Mouse (Mus musculus) kidney, embryonic 16.5 days (tissue): ENCODE measurements around the gene Syn1. TPM values are rescaled to one million over a fixed set of nuclear protein-coding genes. Genes with fewer than 3 reads are reported as not detected.

Experiments
- ATAC-seq: fragments of 200-750 bp; cut with Nextera tagmentation; 2 replicates; pipeline ENCODE4 v1.8.0; 2017; ENCODE audit warnings: moderate TSS enrichment; ENCODE audit not compliant: low FRiP score, low TSS enrichment
- H3K27ac ChIP-seq: fragments of 300-500 bp; sonication (generic); 2 replicates; pipeline ENCODE4 v1.5.1; 2014; ENCODE audit warnings: low read length
- H3K27me3 ChIP-seq: fragments of 300-500 bp; sonication (generic); 2 replicates; pipeline ENCODE4 v1.6.1; 2014; ENCODE audit warnings: low read length, control low read depth, mixed read lengths; ENCODE audit not compliant: insufficient read depth
- H3K36me3 ChIP-seq: fragments of 300-500 bp; sonication (generic); 2 replicates; pipeline ENCODE4 v1.6.1; 2014; ENCODE audit warnings: low read length, control low read depth, mixed read lengths; ENCODE audit not compliant: insufficient read depth
- H3K4me1 ChIP-seq: fragments of 300-500 bp; sonication (generic); 2 replicates; pipeline ENCODE4 v1.6.1; 2014; ENCODE audit warnings: low read length, control low read depth, mixed read lengths; ENCODE audit not compliant: insufficient read depth
- H3K4me2 ChIP-seq: fragments of 300-500 bp; sonication (generic); replicated peaks from 2 replicates; pipeline ENCODE4 v1.6.1; 2014; ENCODE audit warnings: low read depth, low read length
- H3K4me3 ChIP-seq: fragments of 300-500 bp; sonication (generic); 2 replicates; pipeline ENCODE4 v1.5.1; 2014; ENCODE audit warnings: mild to moderate bottlenecking, low read length
- H3K9ac ChIP-seq: fragments of 300-500 bp; sonication (generic); replicated peaks from 2 replicates; pipeline ENCODE4 v1.6.1; 2014; ENCODE audit warnings: low read length
- H3K9me3 ChIP-seq: fragments of 300-500 bp; sonication (generic); 2 replicates; pipeline ENCODE4 v1.6.1; 2016; ENCODE audit warnings: low read length, control low read depth
- WGBS: fragments of 180-500 bp; shearing (Covaris S2); extraction: QIAGEN DNeasy Blood & Tissue Kit; methylation state at CpG from one replicate; pipeline ENCODE4 v1.1.7; 2014; 5-methylcytosine and 5-hydroxymethylcytosine counted together
- microRNA-seq: library from miRNA; unstranded; fragments of <30 nt; microRNA quantifications from one replicate; pipeline ENCODE4, GENCODE M21; 2016
- polyA plus RNA-seq: library from polyadenylated mRNA; unstranded; fragments of >200 nt; fragmentation: Nextera tagmentation; extraction: Ambion mirVana; gene quantifications from 2 replicates; pipeline ENCODE4 v1.2.1, GENCODE M21; 2015

The Syn1 gene
- polyA plus RNA-seq, 1 experiment from 2014 or later: 0.27 TPM

DNA sequence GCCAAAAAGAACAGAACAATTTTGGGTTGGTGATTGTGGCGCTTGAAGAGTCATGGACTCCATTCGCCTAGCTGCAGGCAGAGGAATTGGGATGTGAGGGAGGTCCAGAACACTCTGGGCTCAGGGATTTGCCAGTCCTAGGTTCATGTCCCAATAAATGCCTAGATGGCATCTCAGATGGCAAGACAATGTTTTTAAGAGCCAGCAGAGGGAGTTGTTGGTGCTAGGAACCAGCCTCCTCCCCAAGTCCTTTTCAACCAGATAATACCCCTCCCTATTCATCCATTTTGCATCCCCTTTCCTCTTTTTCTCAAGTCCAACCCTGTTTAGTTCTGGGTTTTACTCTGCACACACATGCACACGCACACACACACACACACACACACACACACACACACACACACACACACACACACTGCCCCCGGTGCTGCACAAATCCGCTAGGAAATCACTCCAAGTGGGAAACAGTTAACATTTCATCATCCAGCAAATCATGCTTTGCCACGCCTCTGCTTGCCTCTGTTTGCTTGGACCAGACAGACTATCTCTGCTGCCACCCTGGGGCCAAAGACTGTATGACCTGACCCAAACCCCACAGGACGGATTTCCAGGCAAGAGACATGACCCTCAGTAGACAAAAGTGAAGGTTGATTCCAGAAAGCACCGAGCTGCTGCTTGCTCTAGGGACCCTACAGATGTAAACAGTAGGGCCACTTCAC is 100.9 kb downstream of the Syn1 start:
- Histone ChIP-seq H3K4me2 (peak overlapping the region; percentile 56), H3K9ac (peak overlapping the region; percentile 45; the same call in 1 of the 2 replicates), H3K9me3 (no peaks in the 10 kb centered on the region), H3K27me3 (no peaks in the 10 kb centered on the region), H3K27ac (peak overlapping the region; percentile 76), H3K4me3 (peak overlapping the region; percentile 42), H3K4me1 (no peaks in the 10 kb centered on the region), H3K36me3 (no peaks in the 10 kb centered on the region)
- ATAC-seq: peak; percentile 63
- 46% methylated on average over 8 of the region's 8 CpGs for WGBS

DNA sequence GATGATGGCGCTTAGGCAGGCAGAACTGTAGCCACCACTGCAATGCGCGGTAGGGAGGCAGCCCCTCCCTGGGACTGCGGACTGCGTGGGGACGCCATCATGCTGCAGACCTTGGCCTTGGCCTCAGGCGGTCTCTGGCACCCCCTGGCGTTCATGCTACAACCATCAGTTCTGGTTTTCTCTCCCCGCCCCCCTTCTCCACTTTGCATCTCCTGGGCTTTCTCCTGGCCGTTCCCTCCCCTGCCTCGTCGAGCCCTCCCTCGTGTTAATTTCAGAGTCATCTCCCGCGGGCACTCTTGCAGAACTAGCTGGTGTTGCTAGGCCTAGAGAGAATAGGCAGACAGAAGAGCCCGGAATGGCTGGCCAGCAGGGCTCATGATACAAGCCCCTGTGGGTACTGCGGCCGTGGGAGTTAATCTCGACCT is 101.6 kb downstream of the Syn1 start:
- no peaks in the 10 kb centered on the region for H3K4me1 ChIP-seq
- peak overlapping the region; percentile 56 for H3K4me2 ChIP-seq
- H3K27ac ChIP-seq: peak overlapping the region; percentile 76
- H3K36me3 ChIP-seq: no peaks in the 10 kb centered on the region
- H3K4me3 ChIP-seq: peak overlapping the region; percentile 42
- H3K27me3 ChIP-seq: no peaks in the 10 kb centered on the region
- peak overlapping the region; percentile 45; the same call in 1 of the 2 replicates for H3K9ac ChIP-seq
- H3K9me3 ChIP-seq: no peaks in the 10 kb centered on the region
- 35% methylated on average over 19 of the region's 19 CpGs for WGBS
- peak; percentile 97 for ATAC-seq

DNA sequence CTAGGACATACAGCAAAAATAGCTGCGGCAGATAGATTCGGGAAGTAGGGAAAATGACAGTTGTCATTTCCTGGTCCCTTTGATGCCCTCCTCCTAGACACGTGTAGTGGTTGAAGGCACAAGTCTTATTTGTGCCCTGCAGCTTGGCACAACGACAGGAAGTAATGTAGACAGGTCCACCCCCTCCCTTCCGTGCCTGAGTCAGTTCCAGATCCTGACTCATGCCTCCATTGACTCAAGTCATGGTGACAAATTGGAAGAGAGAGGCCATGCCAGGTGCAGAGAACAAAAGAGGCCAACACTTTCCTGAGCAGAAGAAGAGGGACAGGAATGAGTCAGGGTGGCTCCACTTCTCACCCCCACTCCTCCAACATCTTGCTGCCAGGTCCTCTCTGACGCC is 103.8 kb downstream of the Syn1 start:
- Histone ChIP-seq H3K4me2 (no peak overlapping the region), H3K4me1 (no peaks in the 10 kb centered on the region), H3K36me3 (no peaks in the 10 kb centered on the region), H3K9ac (no peak overlapping the region), H3K4me3 (no peak overlapping the region), H3K9me3 (no peaks in the 10 kb centered on the region), H3K27ac (no peak overlapping the region), H3K27me3 (no peaks in the 10 kb centered on the region)
- ATAC-seq: no peak
- 59% methylated on average over 6 of the region's 6 CpGs for WGBS

Small RNA genes lying within 50 kb of the gene (microRNA-seq; reads per million reads assigned to microRNA genes)
- not detected for gene Gm24824
- gene Mir5617: not detected

Other genes starting within 250 kb of the Syn1 start
- 101 and 110 TPM in 2 replicates for gene Cdk16, start 233.1 kb downstream of the Syn1 start, polyA plus RNA-seq
- 50.8 and 53.1 TPM in 2 replicates for gene Usp11, start 217.1 kb downstream of the Syn1 start, polyA plus RNA-seq
- 124 and 143 TPM in 2 replicates for gene Araf, start 123.2 kb downstream of the Syn1 start, polyA plus RNA-seq
- gene Timp1, start 50.8 kb downstream of the Syn1 start, polyA plus RNA-seq: 19.3 and 21.1 TPM in 2 replicates
- gene Cfp, start 10.6 kb upstream of the Syn1 start, polyA plus RNA-seq: 6.7 and 8.2 TPM in 2 replicates
- gene Elk1, start 29.6 kb upstream of the Syn1 start, polyA plus RNA-seq: 13.6 and 17.1 TPM in 2 replicates
- gene Uxt, start 41.0 kb upstream of the Syn1 start, polyA plus RNA-seq: 58.0 and 58.7 TPM in 2 replicates
- gene Zfp182, start 141.3 kb upstream of the Syn1 start, polyA plus RNA-seq: 4.9 and 5.9 TPM in 2 replicates
- gene Spaca5, start 147.4 kb upstream of the Syn1 start, polyA plus RNA-seq: not detected in 2 replicates
- gene Zfp300, start 168.5 kb upstream of the Syn1 start, polyA plus RNA-seq: 1.5 and 2.0 TPM in 2 replicates
- gene Ssxa1, start 194.8 kb upstream of the Syn1 start, polyA plus RNA-seq: not detected in 2 replicates